Mouse (Mus musculus): ENCODE results near the gene Rpl12. TPM values are rescaled to one million over a fixed set of nuclear protein-coding genes. Genes with fewer than 3 reads are reported as not detected.

Gene Rpl12
- total RNA-seq (2012; rRNA removed) = 2,117 and 2,535 TPM in 2 replicates

DNA sequence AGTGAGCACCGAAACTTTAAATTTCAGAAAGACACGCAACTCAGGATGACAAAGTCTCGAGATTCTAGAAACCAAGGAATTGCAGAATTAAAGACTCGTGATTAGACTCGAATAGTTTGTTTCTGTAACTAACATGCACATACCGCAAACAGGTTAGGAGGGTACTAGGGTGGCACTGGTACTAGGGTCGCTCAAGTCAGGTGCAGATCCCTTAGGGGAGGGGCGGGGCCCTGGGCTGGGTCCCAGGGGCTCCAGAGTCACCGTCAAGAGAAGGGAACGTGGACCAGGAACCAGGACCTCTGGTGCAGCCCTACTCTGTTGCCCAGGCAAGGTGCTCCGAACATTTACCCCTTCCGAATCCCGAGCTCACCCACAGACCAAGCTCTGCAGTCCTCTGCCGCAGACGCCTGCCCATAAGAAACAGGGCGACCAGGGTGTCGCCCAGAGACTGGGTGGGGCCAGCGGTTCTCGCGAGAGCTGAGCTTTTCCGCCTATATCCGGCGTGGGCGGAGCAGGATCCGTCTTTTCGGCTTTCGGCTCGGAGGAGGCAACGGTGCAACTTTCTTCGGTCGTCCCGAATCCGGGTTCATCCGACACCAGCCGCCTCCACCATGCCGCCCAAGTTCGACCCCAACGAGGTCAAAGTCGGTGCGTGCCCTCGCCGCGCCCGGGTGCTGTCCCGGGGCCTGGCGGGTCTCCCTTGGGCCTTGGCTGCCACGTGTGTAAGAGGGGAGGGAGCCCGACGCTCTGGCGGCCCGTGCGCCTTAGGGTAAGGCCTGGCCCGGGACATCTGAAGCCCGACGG lies at the start of gene Rpl12, which contains the start of gene Lrsam1:
TSS of gene Rpl12 (plus strand) at position 368 of the 804 bp plus-strand sequence.
TSS of gene Lrsam1 (minus strand) at position 423 of the 804 bp plus-strand sequence.
- Histone ChIP-seq H3K4me3 (ENCODE audit: insufficient read depth in 1 of 2, low read depth in 1 of 2, low read length in 2 of 2, poor library complexity in 1 of 2, severe bottlenecking in 1 of 2) (peak within 1 kb of the TSS; percentile 84 to 99), H3K36me3 (ENCODE audit: control insufficient read depth, insufficient read depth, low read length, poor library complexity, severe bottlenecking) (peaks cover 41% of the 10 kb centered on the region), H3K9ac (ENCODE audit: insufficient read depth, low read depth, low read length, poor library complexity, severe bottlenecking) (peak within 1 kb of the TSS; percentile 100), H3K27ac (ENCODE audit: insufficient read depth, low read depth, low read length, poor library complexity, severe bottlenecking) (peak within 1 kb of the TSS; percentile 93), H3K4me1 (ENCODE audit: control insufficient read depth in 2 of 2, insufficient read depth in 2 of 2, low read length in 2 of 2, poor library complexity in 1 of 2) (peaks cover 0 to 3% of the 10 kb centered on the region in 2 experiments; a peak in 1 of 4 replicates), H3K9me3 (ENCODE audit: control insufficient read depth, insufficient read depth, low read depth, low read length) (no peaks in the 10 kb centered on the region)
- DNase-seq (ENCODE audit: low read depth, low spot score) = no peak
- in situ Hi-C loops (cut with MboI; ENCODE audit: low sequenced_read_pairs in 2 of 2, unreplicated experiment in 2 of 2) = no loop called here
- peak; percentile 82 for TF ChIP-seq HCFC1 (IDR thresholded peaks at IDR 0.05; ENCODE audit: borderline replicate concordance, insufficient read depth, low read length)
- peak; percentile 98 for TF ChIP-seq CHD2 (IDR thresholded peaks at IDR 0.05; ENCODE audit: low read depth, low read length)
- TF ChIP-seq ZC3H11A (IDR thresholded peaks at IDR 0.05; ENCODE audit: borderline replicate concordance, low read depth, low read length) = no peak

DNA sequence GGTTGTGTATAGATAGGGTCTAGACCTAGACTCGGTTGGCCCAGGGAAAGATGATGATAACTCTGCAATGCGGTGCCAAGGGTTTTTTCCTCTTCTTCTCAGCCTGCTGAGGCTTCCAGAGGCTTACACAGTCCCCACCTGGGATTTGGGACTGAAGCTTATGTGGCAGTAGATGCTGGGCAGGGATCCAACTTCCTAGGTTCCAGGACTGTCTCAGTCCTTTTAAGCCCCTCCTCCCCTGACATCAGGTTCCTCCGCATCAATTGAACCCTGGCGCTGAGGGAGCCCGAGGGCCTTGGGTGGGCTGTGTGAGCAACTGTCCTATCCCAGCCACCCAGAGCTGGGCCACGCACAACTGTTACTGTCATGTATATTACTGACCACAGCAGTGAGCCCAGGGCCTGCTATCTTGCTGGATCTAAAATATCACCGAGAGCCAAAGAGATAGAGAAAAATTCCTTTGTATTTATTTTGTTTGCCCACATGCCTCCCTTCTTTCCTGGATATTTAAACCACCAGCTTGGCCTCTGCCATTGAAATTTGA lies 49.6 kb upstream of the Rpl12 start:
- H3K4me1 ChIP-seq (ENCODE audit: control insufficient read depth in 2 of 2, insufficient read depth in 2 of 2, low read length in 2 of 2, poor library complexity in 1 of 2) = peaks cover 13 to 43% of the 10 kb centered on the region in 2 experiments
- peaks cover 12% of the 10 kb centered on the region for H3K36me3 ChIP-seq (ENCODE audit: control insufficient read depth, insufficient read depth, low read length, poor library complexity, severe bottlenecking)
- H3K27ac ChIP-seq (ENCODE audit: insufficient read depth, low read depth, low read length, poor library complexity, severe bottlenecking) = no peak overlapping the region
- DNase-seq (ENCODE audit: low read depth, low spot score) = no peak
- no peak overlapping the region for H3K4me3 ChIP-seq (ENCODE audit: insufficient read depth in 1 of 2, low read depth in 1 of 2, low read length in 2 of 2, poor library complexity in 1 of 2, severe bottlenecking in 1 of 2)
- in situ Hi-C loops (cut with MboI; ENCODE audit: low sequenced_read_pairs in 2 of 2, unreplicated experiment in 2 of 2) = no loop called here
- H3K9ac ChIP-seq (ENCODE audit: insufficient read depth, low read depth, low read length, poor library complexity, severe bottlenecking) = no peak overlapping the region
- H3K9me3 ChIP-seq (ENCODE audit: control insufficient read depth, insufficient read depth, low read depth, low read length) = no peaks in the 10 kb centered on the region
- TF ChIP-seq HCFC1 (IDR thresholded peaks at IDR 0.05; ENCODE audit: borderline replicate concordance, insufficient read depth, low read length) (no peak), MAFK (IDR thresholded peaks at IDR 0.05; ENCODE audit: insufficient read depth, low read depth, low read length) (no peak), CHD2 (IDR thresholded peaks at IDR 0.05; ENCODE audit: low read depth, low read length) (no peak), ZC3H11A (IDR thresholded peaks at IDR 0.05; ENCODE audit: borderline replicate concordance, low read depth, low read length) (no peak), ZNF384 (IDR thresholded peaks at IDR 0.05; ENCODE audit: low read depth, low read length) (no peak)

DNA sequence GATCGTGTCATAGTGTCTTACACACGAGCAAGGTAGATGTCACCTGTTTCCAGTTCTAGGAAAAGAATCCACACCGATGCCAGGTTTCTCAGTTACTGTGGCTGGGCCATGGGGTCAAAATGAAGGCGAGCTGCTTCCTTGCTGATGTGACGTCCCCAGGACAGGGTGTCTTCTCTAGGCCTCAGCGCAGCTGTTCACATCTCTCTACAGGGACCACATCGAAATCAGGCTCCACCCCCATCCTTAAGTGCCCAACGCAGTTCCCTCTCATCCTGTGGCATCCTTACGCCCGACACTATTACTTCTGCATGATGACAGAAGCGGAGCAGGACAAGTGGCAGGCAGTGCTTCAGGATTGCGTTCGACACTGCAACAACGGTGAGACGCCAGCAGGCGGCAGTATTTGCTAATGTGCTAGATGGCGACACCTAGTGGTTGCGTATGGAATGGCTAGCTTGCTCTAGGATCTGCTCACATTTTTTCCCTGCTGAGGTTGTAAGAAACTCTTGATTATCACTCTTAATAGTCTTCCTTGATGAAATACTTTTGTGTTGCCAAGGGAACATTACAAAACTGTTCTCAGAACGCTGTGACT lies 49.1 kb upstream of the Rpl12 start:
- H3K4me3 ChIP-seq (ENCODE audit: insufficient read depth in 1 of 2, low read depth in 1 of 2, low read length in 2 of 2, poor library complexity in 1 of 2, severe bottlenecking in 1 of 2) = no peak overlapping the region
- in situ Hi-C loops (cut with MboI; ENCODE audit: low sequenced_read_pairs in 2 of 2, unreplicated experiment in 2 of 2) = no loop called here
- no peaks in the 10 kb centered on the region for H3K9me3 ChIP-seq (ENCODE audit: control insufficient read depth, insufficient read depth, low read depth, low read length)
- DNase-seq (ENCODE audit: low read depth, low spot score) = peak; percentile 92
- no peak overlapping the region for H3K9ac ChIP-seq (ENCODE audit: insufficient read depth, low read depth, low read length, poor library complexity, severe bottlenecking)
- H3K27ac ChIP-seq (ENCODE audit: insufficient read depth, low read depth, low read length, poor library complexity, severe bottlenecking) = no peak overlapping the region
- H3K36me3 ChIP-seq (ENCODE audit: control insufficient read depth, insufficient read depth, low read length, poor library complexity, severe bottlenecking) = peaks cover 12% of the 10 kb centered on the region
- TF ChIP-seq MAFK (IDR thresholded peaks at IDR 0.05; ENCODE audit: insufficient read depth, low read depth, low read length) (0 out of 2 replicates have a peak, but pooled peaks have one; percentile 17), ZC3H11A (IDR thresholded peaks at IDR 0.05; ENCODE audit: borderline replicate concordance, low read depth, low read length) (peak; percentile 84), ZNF384 (IDR thresholded peaks at IDR 0.05; ENCODE audit: low read depth, low read length) (peak; percentile 86), CHD2 (IDR thresholded peaks at IDR 0.05; ENCODE audit: low read depth, low read length) (no peak), HCFC1 (IDR thresholded peaks at IDR 0.05; ENCODE audit: borderline replicate concordance, insufficient read depth, low read length) (peak; percentile 62; the same call in 1 of the 2 replicates)
- peaks cover 9 to 40% of the 10 kb centered on the region in 2 experiments for H3K4me1 ChIP-seq (ENCODE audit: control insufficient read depth in 2 of 2, insufficient read depth in 2 of 2, low read length in 2 of 2, poor library complexity in 1 of 2)

DNA sequence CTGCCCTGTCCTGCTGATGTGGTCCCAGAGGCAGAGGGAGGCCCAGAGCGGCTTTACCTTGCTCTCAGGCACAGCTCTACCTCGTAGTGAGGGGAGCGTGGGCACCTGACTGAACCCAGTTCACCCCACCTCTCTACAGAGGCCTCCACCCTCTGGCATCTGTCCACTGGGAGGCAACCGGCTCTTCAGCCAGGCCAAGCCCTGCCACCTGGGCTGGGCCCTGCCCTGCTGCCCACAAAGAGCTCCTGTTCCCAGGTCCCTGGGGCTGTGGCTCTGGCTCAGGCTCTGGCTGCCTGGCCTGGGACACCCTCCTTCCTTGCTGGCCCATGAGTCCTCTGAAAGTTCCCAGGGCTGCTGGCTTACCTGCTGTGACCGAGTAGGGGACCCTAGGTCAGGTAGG lies 47.0 kb upstream of the Rpl12 start:
- Histone ChIP-seq H3K9ac (ENCODE audit: insufficient read depth, low read depth, low read length, poor library complexity, severe bottlenecking) (peak overlapping the region; percentile 34; the same call in 1 of the 2 replicates), H3K27ac (ENCODE audit: insufficient read depth, low read depth, low read length, poor library complexity, severe bottlenecking) (peak overlapping the region; percentile 51; the same call in 1 of the 2 replicates), H3K4me3 (ENCODE audit: insufficient read depth in 1 of 2, low read depth in 1 of 2, low read length in 2 of 2, poor library complexity in 1 of 2, severe bottlenecking in 1 of 2) (no peak overlapping the region), H3K36me3 (ENCODE audit: control insufficient read depth, insufficient read depth, low read length, poor library complexity, severe bottlenecking) (peaks cover 23% of the 10 kb centered on the region), H3K9me3 (ENCODE audit: control insufficient read depth, insufficient read depth, low read depth, low read length) (no peaks in the 10 kb centered on the region), H3K4me1 (ENCODE audit: control insufficient read depth in 2 of 2, insufficient read depth in 2 of 2, low read length in 2 of 2, poor library complexity in 1 of 2) (peaks cover 0 to 37% of the 10 kb centered on the region in 2 experiments; a peak in 2 of 4 replicates)
- in situ Hi-C loops (cut with MboI; ENCODE audit: low sequenced_read_pairs in 2 of 2, unreplicated experiment in 2 of 2) = no loop called here
- no peak for DNase-seq (ENCODE audit: low read depth, low spot score)
- no peak for TF ChIP-seq HCFC1 (IDR thresholded peaks at IDR 0.05; ENCODE audit: borderline replicate concordance, insufficient read depth, low read length)
- TF ChIP-seq CHD2 (IDR thresholded peaks at IDR 0.05; ENCODE audit: low read depth, low read length) = no peak
- no peak for TF ChIP-seq ZNF384 (IDR thresholded peaks at IDR 0.05; ENCODE audit: low read depth, low read length)
- no peak for TF ChIP-seq ZC3H11A (IDR thresholded peaks at IDR 0.05; ENCODE audit: borderline replicate concordance, low read depth, low read length)
- no peak for TF ChIP-seq MAFK (IDR thresholded peaks at IDR 0.05; ENCODE audit: insufficient read depth, low read depth, low read length)
